Mouse (Mus musculus) large intestine, adult 2 months (tissue): Measurements from ENCODE around the gene Ube2z. TPM values are rescaled to one million over a fixed set of nuclear protein-coding genes. Genes with fewer than 3 reads are reported as not detected.

Experiments used
- DNase-seq: peaks from one replicate; pipeline ENCODE4 v3.0.0-alpha.2; 2012; ENCODE audit warnings: low read depth, low spot score
- WGBS: fragments of 180-500 bp; shearing (Covaris S2); methylation state at CpG from one replicate; pipeline ENCODE4 v1.1.7; 2018; 5-methylcytosine and 5-hydroxymethylcytosine counted together
- polyA plus RNA-seq: library from polyadenylated mRNA; depleted of rRNA; stranded (reverse); fragments of >200 nt; gene quantifications from 2 replicates; pipeline ENCODE4 v1.2.3, GENCODE M21; 2012; rRNA removed

Ube2z gene
- polyA plus RNA-seq, 1 experiment, result 41.4 TPM

- WGBS, result 28% methylated on average over 5 of the region's 5 CpGs
- no peak for DNase-seq
Measured at GRCm38 (mm10) chr11:96015421-96015820, 49.8 kb downstream of the Ube2z start.

GRCm38 (mm10) chr11:96011982-96012381 is 53.2 kb downstream of the Ube2z start:
- WGBS, result 18% methylated on average over 6 of the region's 8 CpGs

DNA sequence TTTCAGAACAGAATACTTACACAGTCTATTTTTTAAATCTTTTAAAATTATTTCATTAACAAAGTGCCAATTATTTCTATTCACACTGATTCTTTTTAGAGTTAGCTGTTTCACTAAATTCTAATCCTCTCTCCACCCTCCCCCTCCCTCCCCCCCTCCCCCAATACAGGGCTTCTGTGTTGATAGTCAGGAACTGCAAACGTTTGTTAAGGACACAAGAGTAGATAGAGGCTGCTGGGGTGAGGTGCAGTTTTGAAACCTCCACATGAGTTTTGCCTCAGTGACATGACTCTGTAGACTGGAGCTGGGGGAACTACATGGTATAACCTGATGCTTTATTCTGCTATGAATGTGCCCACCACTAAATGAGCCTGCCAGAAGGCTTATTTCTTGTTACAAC is 56.4 kb downstream of the Ube2z start:
- WGBS, result 3% methylated on average over 1 of the region's 1 CpGs
- DNase-seq, result no peak

More at GRCm38 (mm10) chr11:96011982-96012381, 53.2 kb downstream of the Ube2z start:
- no peak for DNase-seq

DNA sequence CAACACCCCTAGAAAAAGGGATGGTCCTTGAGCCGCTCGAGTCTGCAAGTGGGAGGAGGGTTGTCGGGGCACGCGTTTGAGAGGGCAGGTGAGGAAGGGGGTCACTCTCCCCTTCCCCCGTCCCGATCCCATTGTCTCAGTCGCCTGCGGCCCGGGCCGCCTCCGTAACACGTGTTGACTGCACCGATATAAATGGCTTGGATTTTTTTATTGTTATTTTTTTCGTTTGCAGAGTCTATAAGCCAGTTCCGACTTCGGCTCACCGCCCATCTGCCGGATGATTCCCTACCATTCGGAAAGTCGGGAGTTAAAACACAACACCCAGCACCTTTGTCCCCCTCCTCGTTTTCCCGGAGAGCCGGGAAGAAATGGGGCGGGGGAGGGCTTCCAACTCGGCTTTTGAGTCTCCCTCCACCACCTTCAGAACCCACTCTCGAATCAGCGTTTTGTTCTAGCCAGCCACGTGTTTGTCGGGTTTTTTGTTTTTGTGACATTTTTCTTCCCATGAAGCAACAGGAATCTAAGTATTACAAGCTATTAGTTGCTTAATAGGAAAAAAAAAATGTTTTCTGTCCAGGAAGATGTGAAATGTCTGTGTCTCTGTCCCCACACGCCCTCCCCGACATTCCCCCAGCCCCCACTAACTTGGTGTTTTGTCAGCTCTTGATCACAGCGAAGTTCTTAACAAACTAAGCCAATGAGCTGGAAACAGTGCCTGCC is 57.5 kb downstream of the Ube2z start:
- WGBS, result 5% methylated on average over 33 of the region's 33 CpGs
- no peak for DNase-seq

- 2% methylated on average over 66 of the region's 67 CpGs for WGBS
- DNase-seq, result no peak
Measured at GRCm38 (mm10) chr11:96006852-96007515, 58.2 kb downstream of the Ube2z start.

GRCm38 (mm10) chr11:96006367-96006851 is 58.8 kb downstream of the Ube2z start:
- WGBS, result 2% methylated on average over 33 of the region's 33 CpGs
- no peak for DNase-seq

GRCm38 (mm10) chr11:96005403-96006271 is 59.6 kb downstream of the Ube2z start, which contains the start of gene Igf2bp1:
Igf2bp1 (minus strand) TSS chr11:96005940.
- DNase-seq, result no peak
- under 1% methylated on average over 70 of the region's 74 CpGs for WGBS

- WGBS, result 3% methylated on average over 56 of the region's 57 CpGs
- DNase-seq, result no peak
Measured at GRCm38 (mm10) chr11:96004793-96005402, 60.3 kb downstream of the Ube2z start.

GRCm38 (mm10) chr11:96003969-96004792 is 61.0 kb downstream of the Ube2z start:
- WGBS, result 12% methylated on average over 32 of the region's 32 CpGs

DNA sequence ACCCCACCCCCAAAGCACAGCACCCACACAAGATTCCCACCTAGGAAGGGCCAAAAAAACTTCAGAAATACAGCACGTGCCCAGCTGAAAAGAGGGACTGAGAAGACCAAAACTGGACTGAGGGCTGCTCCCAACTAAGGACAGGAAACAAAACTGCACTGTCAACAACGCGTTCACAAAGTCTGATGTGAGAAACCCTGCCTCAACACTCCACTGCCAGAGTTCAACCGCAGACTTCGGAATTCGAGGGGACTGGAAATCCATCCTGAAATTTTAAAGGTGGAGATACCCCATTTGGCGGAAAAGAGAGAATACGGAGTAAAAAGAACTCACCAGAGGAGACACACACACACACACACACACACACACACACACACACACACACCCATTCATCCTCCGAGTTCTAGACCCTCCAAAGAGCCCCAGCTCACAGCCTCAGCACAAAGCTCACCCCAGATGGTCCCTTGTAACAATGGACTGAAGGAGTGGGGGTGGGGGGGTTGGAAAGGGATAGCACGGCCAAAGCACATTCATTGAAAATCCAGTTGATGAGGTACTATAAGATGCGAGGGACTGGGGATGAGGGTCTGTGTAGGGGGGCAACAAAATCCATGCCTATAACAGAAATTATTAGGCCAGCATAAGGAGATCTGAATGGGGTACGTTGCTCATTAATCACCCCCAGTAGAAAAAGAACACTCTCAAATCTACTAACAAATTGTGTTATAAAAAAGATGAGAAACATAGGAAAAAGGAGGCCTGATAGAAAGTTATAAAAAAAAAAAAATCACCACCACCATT is 61.9 kb downstream of the Ube2z start:
- WGBS, result 56% methylated on average over 12 of the region's 12 CpGs
- DNase-seq, result no peak

More at GRCm38 (mm10) chr11:96003969-96004792, 61.0 kb downstream of the Ube2z start:
- DNase-seq, result no peak

Other genes with a start within 250 kb of the Ube2z start
- gene Phospho1, start 240.9 kb downstream of the Ube2z start, polyA plus RNA-seq, result 38.7 and 59.5 TPM in 2 replicates
- 11.5 and 13.2 TPM in 2 replicates for gene Gngt2, start 228.2 kb downstream of the Ube2z start, polyA plus RNA-seq
- gene Abi3, start 222.9 kb downstream of the Ube2z start, polyA plus RNA-seq, result 37.9 and 40.6 TPM in 2 replicates
- 135 and 254 TPM in 2 replicates for gene B4galnt2, start 150.5 kb downstream of the Ube2z start, polyA plus RNA-seq
- gene Igf2bp1, start 59.4 kb downstream of the Ube2z start, polyA plus RNA-seq, result not detected in 2 replicates
- 13.0 and 48.1 TPM in 2 replicates for gene Gip, start 40.8 kb downstream of the Ube2z start, polyA plus RNA-seq
- 45.5 and 45.6 TPM in 2 replicates for gene Snf8, start 30.5 kb downstream of the Ube2z start, polyA plus RNA-seq
- gene Atp5g1, start 10.3 kb upstream of the Ube2z start, polyA plus RNA-seq, result 1,161 and 1,322 TPM in 2 replicates
- gene Calcoco2, start 46.6 kb upstream of the Ube2z start, polyA plus RNA-seq, result not detected in 2 replicates
- 0.10 TPM in 1 of 2 replicates, not detected in the other for gene Ttll6, start 68.4 kb upstream of the Ube2z start, polyA plus RNA-seq
- 0.27 TPM in 1 of 2 replicates, not detected in the other for gene Hoxb13, start 128.9 kb upstream of the Ube2z start, polyA plus RNA-seq
- gene Hoxb9, start 206.1 kb upstream of the Ube2z start, polyA plus RNA-seq, result 0.25 and 16.0 TPM in 2 replicates
- gene Hoxb8, start 216.5 kb upstream of the Ube2z start, polyA plus RNA-seq, result 2.6 and 11.7 TPM in 2 replicates
- 1.4 and 6.5 TPM in 2 replicates for gene Hoxb7, start 221.2 kb upstream of the Ube2z start, polyA plus RNA-seq
- 4.7 and 23.1 TPM in 2 replicates for gene Hoxb6, start 227.1 kb upstream of the Ube2z start, polyA plus RNA-seq
- 2.6 and 5.1 TPM in 2 replicates for gene Hoxb5, start 237.9 kb upstream of the Ube2z start, polyA plus RNA-seq